Mouse (Mus musculus) liver, embryonic 15.5 days (tissue): ENCODE measurements around the gene Chst3. TPM values are rescaled to one million over a fixed set of nuclear protein-coding genes. Genes with fewer than 3 reads are reported as not detected.

Experiments
- ATAC-seq: fragments of 200-750 bp; cut with Nextera tagmentation; 2 replicates; pipeline ENCODE4 v1.8.0; 2017; ENCODE audit warnings: moderate number of reproducible peaks, mild to moderate bottlenecking, moderate library complexity; ENCODE audit not compliant: insufficient read depth
- H3K27ac ChIP-seq: fragments of 300-500 bp; sonication (generic); replicated peaks from 2 replicates; pipeline ENCODE4 v1.5.1; 2015; ENCODE audit warnings: mild to moderate bottlenecking, inconsistent platforms
- H3K27me3 ChIP-seq: fragments of 300-500 bp; sonication (generic); 2 replicates; pipeline ENCODE4 v1.6.1; 2015; ENCODE audit warnings: mild to moderate bottlenecking, inconsistent platforms
- H3K36me3 ChIP-seq: fragments of 300-500 bp; sonication (generic); replicated peaks from 2 replicates; pipeline ENCODE4 v1.6.1; 2015; ENCODE audit warnings: moderate library complexity, mild to moderate bottlenecking, inconsistent platforms
- H3K4me1 ChIP-seq: fragments of 300-500 bp; sonication (generic); replicated peaks from 2 replicates; pipeline ENCODE4 v1.6.1; 2015; ENCODE audit warnings: inconsistent platforms
- H3K4me2 ChIP-seq: fragments of 300-500 bp; sonication (generic); 2 replicates; pipeline ENCODE4 v1.6.1; 2015; ENCODE audit warnings: moderate library complexity, mild to moderate bottlenecking, inconsistent platforms
- H3K4me3 ChIP-seq: fragments of 300-500 bp; sonication (generic); replicated peaks from 2 replicates; pipeline ENCODE4 v1.5.1; 2015; ENCODE audit warnings: mild to moderate bottlenecking, inconsistent platforms
- H3K9ac ChIP-seq: fragments of 300-500 bp; sonication (generic); 2 replicates; pipeline ENCODE4 v1.6.1; 2015; ENCODE audit warnings: moderate library complexity, mild to moderate bottlenecking, inconsistent platforms
- H3K9me3 ChIP-seq: fragments of 300-500 bp; sonication (generic); replicated peaks from 2 replicates; pipeline ENCODE4 v1.6.1; 2016; ENCODE audit warnings: inconsistent platforms
- WGBS: fragments of 180-500 bp; shearing (Covaris S2); methylation state at CpG from one replicate; pipeline ENCODE4 v1.1.7; 2015; ENCODE audit warnings: mixed read lengths; ENCODE audit not compliant: insufficient replicate concordance; 5-methylcytosine and 5-hydroxymethylcytosine counted together
- polyA plus RNA-seq: library from polyadenylated mRNA; unstranded; fragments of >200 nt; fragmentation: Nextera tagmentation; extraction: Ambion mirVana; gene quantifications from 2 replicates; pipeline ENCODE4 v1.2.1, GENCODE M21; 2015

Chst3 gene
- polyA plus RNA-seq, 1 experiment from 2014 or later, result 0.14 TPM

- Histone ChIP-seq H3K27ac (no peak overlapping the region), H3K9ac (no peak overlapping the region), H3K4me3 (no peak overlapping the region), H3K4me2 (no peak overlapping the region), H3K9me3 (no peaks in the 10 kb centered on the region), H3K4me1 (no peaks in the 10 kb centered on the region), H3K36me3 (no peaks in the 10 kb centered on the region), H3K27me3 (peaks cover 30% of the 10 kb centered on the region)
- 35% methylated on average over 11 of the region's 11 CpGs for WGBS
- no peak for ATAC-seq
Observed at GRCm38 (mm10) chr10:60212589-60213379, 6.3 kb downstream of the Chst3 start.

- Histone ChIP-seq H3K9me3 (no peaks in the 10 kb centered on the region), H3K4me1 (no peaks in the 10 kb centered on the region), H3K36me3 (no peaks in the 10 kb centered on the region), H3K4me3 (no peak overlapping the region), H3K27ac (no peak overlapping the region), H3K27me3 (peaks cover 17% of the 10 kb centered on the region), H3K4me2 (no peak overlapping the region), H3K9ac (no peak overlapping the region)
- ATAC-seq, result no peak
- 54% methylated on average over 8 of the region's 8 CpGs for WGBS
Observed at GRCm38 (mm10) chr10:60211501-60212005, 7.5 kb downstream of the Chst3 start.

- no peaks in the 10 kb centered on the region for H3K36me3 ChIP-seq
- no peak overlapping the region for H3K4me3 ChIP-seq
- peaks cover 6% of the 10 kb centered on the region; the same call in 1 of the 2 replicates for H3K27me3 ChIP-seq
- no peak overlapping the region for H3K27ac ChIP-seq
- WGBS, result 48% methylated on average over 2 of the region's 2 CpGs
- no peak overlapping the region for H3K9ac ChIP-seq
- H3K9me3 ChIP-seq, result no peaks in the 10 kb centered on the region
- H3K4me2 ChIP-seq, result no peak overlapping the region
- H3K4me1 ChIP-seq, result no peaks in the 10 kb centered on the region
- ATAC-seq, result no peak
Observed at GRCm38 (mm10) chr10:60210468-60210867, 8.6 kb downstream of the Chst3 start.

- Histone ChIP-seq H3K4me1 (no peaks in the 10 kb centered on the region), H3K27me3 (no peaks in the 10 kb centered on the region), H3K27ac (no peak overlapping the region), H3K4me2 (no peak overlapping the region), H3K36me3 (no peaks in the 10 kb centered on the region), H3K9me3 (no peaks in the 10 kb centered on the region), H3K4me3 (no peak overlapping the region), H3K9ac (no peak overlapping the region)
- 30% methylated on average over 5 of the region's 5 CpGs for WGBS
- ATAC-seq, result no peak
Observed at GRCm38 (mm10) chr10:60209237-60209636, 9.8 kb downstream of the Chst3 start.

GRCm38 (mm10) chr10:60207166-60207705 is 11.8 kb downstream of the Chst3 start:
- H3K36me3 ChIP-seq, result no peaks in the 10 kb centered on the region
- H3K4me2 ChIP-seq, result no peak overlapping the region
- H3K4me1 ChIP-seq, result no peaks in the 10 kb centered on the region
- no peak overlapping the region for H3K27ac ChIP-seq
- H3K27me3 ChIP-seq, result 0 out of 2 replicates have a peak, but pooled peaks cover 4% of the 10 kb centered on the region
- no peak overlapping the region for H3K9ac ChIP-seq
- H3K9me3 ChIP-seq, result no peaks in the 10 kb centered on the region
- no peak for ATAC-seq
- H3K4me3 ChIP-seq, result no peak overlapping the region
- WGBS, result 62% methylated on average over 8 of the region's 8 CpGs

- H3K4me2 ChIP-seq, result no peak overlapping the region
- H3K4me3 ChIP-seq, result no peak overlapping the region
- H3K27ac ChIP-seq, result no peak overlapping the region
- no peaks in the 10 kb centered on the region for H3K9me3 ChIP-seq
- WGBS, result 36% methylated on average over 9 of the region's 9 CpGs
- ATAC-seq, result no peak
- 0 out of 2 replicates have a peak, but pooled peaks cover 4% of the 10 kb centered on the region for H3K27me3 ChIP-seq
- H3K36me3 ChIP-seq, result no peaks in the 10 kb centered on the region
- no peaks in the 10 kb centered on the region for H3K4me1 ChIP-seq
- no peak overlapping the region for H3K9ac ChIP-seq
Observed at GRCm38 (mm10) chr10:60205601-60206241, 13.3 kb downstream of the Chst3 start.

- no peak for ATAC-seq
- no peaks in the 10 kb centered on the region for H3K36me3 ChIP-seq
- H3K4me1 ChIP-seq, result no peaks in the 10 kb centered on the region
- H3K4me2 ChIP-seq, result no peak overlapping the region
- no peaks in the 10 kb centered on the region for H3K9me3 ChIP-seq
- H3K27ac ChIP-seq, result no peak overlapping the region
- no peak overlapping the region for H3K9ac ChIP-seq
- WGBS, result 37% methylated on average over 5 of the region's 5 CpGs
- no peak overlapping the region for H3K4me3 ChIP-seq
- 0 out of 2 replicates have a peak, but pooled peaks cover 7% of the 10 kb centered on the region for H3K27me3 ChIP-seq
Observed at GRCm38 (mm10) chr10:60202785-60203184, 16.3 kb downstream of the Chst3 start.

- no peak overlapping the region for H3K9ac ChIP-seq
- H3K4me3 ChIP-seq, result no peak overlapping the region
- H3K36me3 ChIP-seq, result no peaks in the 10 kb centered on the region
- no peaks in the 10 kb centered on the region for H3K4me1 ChIP-seq
- H3K4me2 ChIP-seq, result no peak overlapping the region
- no peak overlapping the region for H3K27ac ChIP-seq
- ATAC-seq, result no peak
- H3K27me3 ChIP-seq, result 0 out of 2 replicates have a peak, but pooled peaks cover 7% of the 10 kb centered on the region
- no peaks in the 10 kb centered on the region for H3K9me3 ChIP-seq
- 61% methylated on average over 6 of the region's 6 CpGs for whole genome bisulfite sequencing
Observed at GRCm38 (mm10) chr10:60200996-60201395, 18.1 kb downstream of the Chst3 start.

GRCm38 (mm10) chr10:60199378-60199777 is 19.7 kb downstream of the Chst3 start:
- H3K9ac ChIP-seq, result no peak overlapping the region
- no peak overlapping the region for H3K4me2 ChIP-seq
- no peaks in the 10 kb centered on the region for H3K36me3 ChIP-seq
- 69% methylated on average over 6 of the region's 6 CpGs for WGBS
- H3K4me3 ChIP-seq, result no peak overlapping the region
- H3K4me1 ChIP-seq, result no peaks in the 10 kb centered on the region
- ATAC-seq, result no peak
- H3K9me3 ChIP-seq, result no peaks in the 10 kb centered on the region
- no peak overlapping the region for H3K27ac ChIP-seq
- H3K27me3 ChIP-seq, result peaks cover 8% of the 10 kb centered on the region; the same call in 1 of the 2 replicates

GRCm38 (mm10) chr10:60197406-60197821 is 21.6 kb downstream of the Chst3 start:
- 65% methylated on average over 10 of the region's 10 CpGs for WGBS
- no peak overlapping the region for H3K4me3 ChIP-seq
- no peak overlapping the region for H3K9ac ChIP-seq
- no peaks in the 10 kb centered on the region for H3K9me3 ChIP-seq
- H3K36me3 ChIP-seq, result no peaks in the 10 kb centered on the region
- H3K27ac ChIP-seq, result no peak overlapping the region
- peaks cover 20% of the 10 kb centered on the region for H3K27me3 ChIP-seq
- H3K4me1 ChIP-seq, result 0 out of 2 replicates have a peak, but pooled peaks cover 2% of the 10 kb centered on the region
- ATAC-seq, result no peak
- H3K4me2 ChIP-seq, result no peak overlapping the region

GRCm38 (mm10) chr10:60196971-60197370 is 22.1 kb downstream of the Chst3 start:
- 46% methylated on average over 5 of the region's 5 CpGs for WGBS
- ATAC-seq, result no peak
- H3K27ac ChIP-seq, result no peak overlapping the region
- no peak overlapping the region for H3K4me2 ChIP-seq
- no peaks in the 10 kb centered on the region for H3K9me3 ChIP-seq
- no peaks in the 10 kb centered on the region for H3K36me3 ChIP-seq
- H3K27me3 ChIP-seq, result peaks cover 24% of the 10 kb centered on the region
- no peak overlapping the region for H3K9ac ChIP-seq
- H3K4me1 ChIP-seq, result 0 out of 2 replicates have a peak, but pooled peaks cover 2% of the 10 kb centered on the region
- H3K4me3 ChIP-seq, result no peak overlapping the region
